Mouse (Mus musculus) adipocyte (in vitro differentiated cells): ENCODE results near the gene Enox2.

Source experiments
- DNase-seq: peaks from one replicate; pipeline ENCODE4 v3.0.0-alpha.2; 2016; ENCODE audit warnings: low spot score

The Enox2 gene

GRCm38 (mm10) chrX:49002892-49003291 is 285.2 kb downstream of the Enox2 start:
- no peak for DNase-seq

- no peak for DNase-seq
Observed at GRCm38 (mm10) chrX:48985653-48986052, 302.4 kb downstream of the Enox2 start.

- DNase-seq: no peak
Observed at GRCm38 (mm10) chrX:48984451-48984850, 303.6 kb downstream of the Enox2 start.
